Mouse (Mus musculus): ENCODE results near the gene Tjp3. TPM values are rescaled to one million over a fixed set of nuclear protein-coding genes. Genes with fewer than 3 reads are reported as not detected.

Tjp3 gene
- polyA plus RNA-seq, 1 experiment from 2014 or later: 3.2 TPM

- H3K4me2 ChIP-seq: no peak overlapping the region
- no peak overlapping the region for H3K9ac ChIP-seq (replicated peaks)
- WGBS: 27% methylated on average over 7 of the region's 9 CpGs
- peaks cover 26% of the 10 kb centered on the region; the same call in 1 of the 2 replicates for H3K4me1 ChIP-seq (replicated peaks)
- peaks cover 48% of the 10 kb centered on the region for H3K36me3 ChIP-seq
- no peak overlapping the region for H3K27ac ChIP-seq
- H3K4me3 ChIP-seq (replicated peaks): no peak overlapping the region; the same call in 1 of the 2 replicates
- H3K9me3 ChIP-seq: no peaks in the 10 kb centered on the region
- 0 out of 2 replicates have a peak, but pooled peaks have one; percentile 23 for ATAC-seq (ENCODE audit: insufficient number of reproducible peaks, insufficient read depth, low FRiP score, low TSS enrichment, low read depth)
- no peaks in the 10 kb centered on the region for H3K27me3 ChIP-seq
These were observed 13.3 kb upstream of the Tjp3 start for GRCm38 (mm10) chr10:81304597-81305238.

- H3K9ac ChIP-seq (replicated peaks): no peak overlapping the region
These were observed 12.4 kb upstream of the Tjp3 start for GRCm38 (mm10) chr10:81303761-81304160.

GRCm38 (mm10) chr10:81303258-81303657, 11.9 kb upstream of the Tjp3 start:
- Histone ChIP-seq H3K9ac (replicated peaks) (no peak overlapping the region), H3K4me2 (no peak overlapping the region), H3K4me1 (replicated peaks) (peaks cover 26% of the 10 kb centered on the region; the same call in 1 of the 2 replicates), H3K9me3 (no peaks in the 10 kb centered on the region), H3K4me3 (replicated peaks) (no peak overlapping the region), H3K27me3 (no peaks in the 10 kb centered on the region), H3K27ac (peak overlapping the region; percentile 45; the same call in 1 of the 2 replicates), H3K36me3 (peaks cover 37% of the 10 kb centered on the region)
- WGBS: 77% methylated on average over 10 of the region's 10 CpGs
- no peak for ATAC-seq (ENCODE audit: insufficient number of reproducible peaks, insufficient read depth, low FRiP score, low TSS enrichment, low read depth)

More at GRCm38 (mm10) chr10:81303761-81304160, 12.4 kb upstream of the Tjp3 start:
- Histone ChIP-seq H3K9me3 (no peaks in the 10 kb centered on the region), H3K36me3 (peaks cover 39% of the 10 kb centered on the region), H3K27ac (no peak overlapping the region), H3K4me3 (replicated peaks) (no peak overlapping the region), H3K27me3 (no peaks in the 10 kb centered on the region), H3K4me2 (no peak overlapping the region), H3K4me1 (replicated peaks) (peaks cover 26% of the 10 kb centered on the region; the same call in 1 of the 2 replicates)
- 79% methylated on average over 7 of the region's 7 CpGs for WGBS
- ATAC-seq (ENCODE audit: insufficient number of reproducible peaks, insufficient read depth, low FRiP score, low TSS enrichment, low read depth): no peak

DNA sequence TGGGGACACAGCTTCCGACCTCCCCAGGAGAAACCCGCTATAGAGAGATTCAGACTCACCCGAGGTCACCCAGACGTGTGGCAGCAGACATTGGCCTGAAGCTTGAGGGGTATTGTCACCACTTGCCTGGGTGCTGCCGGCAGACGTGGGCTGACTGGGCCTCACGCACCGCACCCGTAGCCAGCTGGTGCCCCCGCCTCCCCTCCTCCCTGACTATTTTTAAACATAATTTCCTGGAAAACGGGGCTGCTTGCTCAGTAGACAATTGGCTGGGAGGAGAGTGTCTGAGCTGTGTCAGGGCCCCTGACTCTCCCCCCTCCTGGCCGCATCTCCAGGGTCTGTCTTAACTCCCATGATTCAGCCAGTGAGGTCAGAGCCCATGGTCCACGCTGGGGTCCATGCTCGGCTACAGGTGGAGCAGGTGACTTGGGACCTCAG, 11.4 kb upstream of the Tjp3 start:
- Histone ChIP-seq H3K4me2 (no peak overlapping the region), H3K27me3 (no peaks in the 10 kb centered on the region), H3K9ac (replicated peaks) (0 out of 2 replicates have a peak overlapping the region, but pooled peaks have one; percentile 2), H3K4me3 (replicated peaks) (no peak overlapping the region), H3K4me1 (replicated peaks) (peaks cover 26% of the 10 kb centered on the region; the same call in 1 of the 2 replicates), H3K9me3 (no peaks in the 10 kb centered on the region), H3K27ac (peak overlapping the region; percentile 45; the same call in 1 of the 2 replicates), H3K36me3 (peaks cover 36% of the 10 kb centered on the region)
- 76% methylated on average over 14 of the region's 14 CpGs for WGBS
- no peak for ATAC-seq (ENCODE audit: insufficient number of reproducible peaks, insufficient read depth, low FRiP score, low TSS enrichment, low read depth)

DNA sequence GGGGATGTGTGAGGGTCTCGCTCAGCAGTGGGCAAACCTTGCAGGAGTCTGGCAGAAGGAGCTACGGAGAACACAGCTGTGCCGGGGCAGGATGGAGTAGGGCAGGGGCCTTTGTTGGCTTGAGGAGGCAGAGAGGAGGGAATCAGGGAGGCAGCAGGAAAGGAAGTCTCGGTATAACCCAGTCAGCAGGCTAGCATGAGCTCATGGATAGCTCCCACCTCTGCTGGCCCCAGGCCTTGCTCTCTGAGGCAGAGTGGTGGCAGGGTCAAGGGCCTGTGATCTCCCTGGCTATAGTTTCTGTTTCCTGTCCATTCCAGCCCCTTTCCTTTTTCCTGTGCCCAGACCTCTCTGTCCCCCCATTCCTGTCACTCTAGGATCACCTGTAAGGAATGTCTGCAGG, 10.9 kb upstream of the Tjp3 start:
- no peak overlapping the region for H3K4me2 ChIP-seq
- H3K9ac ChIP-seq (replicated peaks): 0 out of 2 replicates have a peak overlapping the region, but pooled peaks have one; percentile 2
- no peaks in the 10 kb centered on the region for H3K27me3 ChIP-seq
- peaks cover 31% of the 10 kb centered on the region for H3K36me3 ChIP-seq
- peaks cover 29% of the 10 kb centered on the region; the same call in 1 of the 2 replicates for H3K4me1 ChIP-seq (replicated peaks)
- no peak overlapping the region for H3K4me3 ChIP-seq (replicated peaks)
- no peak overlapping the region for H3K27ac ChIP-seq
- 75% methylated on average over 4 of the region's 4 CpGs for WGBS
- no peaks in the 10 kb centered on the region for H3K9me3 ChIP-seq
- ATAC-seq (ENCODE audit: insufficient number of reproducible peaks, insufficient read depth, low FRiP score, low TSS enrichment, low read depth): no peak

GRCm38 (mm10) chr10:81301321-81301720, 9.9 kb upstream of the Tjp3 start:
- H3K4me3 ChIP-seq (replicated peaks): no peak overlapping the region
- H3K27me3 ChIP-seq: no peaks in the 10 kb centered on the region
- H3K9me3 ChIP-seq: no peaks in the 10 kb centered on the region
- H3K36me3 ChIP-seq: peaks cover 21% of the 10 kb centered on the region
- H3K4me1 ChIP-seq (replicated peaks): peaks cover 31% of the 10 kb centered on the region; the same call in 1 of the 2 replicates
- no peak for ATAC-seq (ENCODE audit: insufficient number of reproducible peaks, insufficient read depth, low FRiP score, low TSS enrichment, low read depth)
- H3K4me2 ChIP-seq: no peak overlapping the region
- H3K27ac ChIP-seq: no peak overlapping the region
- 89% methylated on average over 9 of the region's 9 CpGs for WGBS
- no peak overlapping the region for H3K9ac ChIP-seq (replicated peaks)

DNA sequence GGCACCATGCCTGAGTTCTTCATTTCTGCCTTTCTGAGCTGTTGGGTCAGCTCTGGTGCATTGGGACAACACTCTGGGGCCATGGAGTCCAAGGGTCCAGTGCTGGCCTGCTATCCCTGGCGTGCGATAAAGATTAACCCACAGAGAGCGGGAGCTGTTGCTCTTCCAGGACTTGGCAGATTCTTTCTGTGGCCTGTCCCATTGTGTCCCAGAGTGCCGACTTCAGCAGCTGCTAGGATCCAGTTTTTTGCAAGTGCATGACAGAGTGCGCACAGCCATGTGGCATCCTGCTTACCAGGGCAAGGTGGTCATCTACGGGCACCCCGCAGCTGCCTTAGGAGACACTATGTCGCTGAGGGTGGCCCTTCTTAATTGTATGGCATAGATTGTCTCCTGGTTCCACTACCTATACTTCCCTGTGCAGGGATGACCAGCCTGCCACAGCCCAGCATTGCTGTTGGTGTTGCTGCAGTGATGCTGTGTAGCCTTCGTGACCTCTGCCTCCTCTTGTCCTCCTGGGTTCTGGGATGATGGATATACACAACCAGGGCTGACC, 9.0 kb upstream of the Tjp3 start:
- H3K4me1 ChIP-seq (replicated peaks): peaks cover 31% of the 10 kb centered on the region; the same call in 1 of the 2 replicates
- peak overlapping the region; percentile 18; the same call in 1 of the 2 replicates for H3K9ac ChIP-seq (replicated peaks)
- H3K4me2 ChIP-seq: no peak overlapping the region
- H3K9me3 ChIP-seq: no peaks in the 10 kb centered on the region
- H3K27me3 ChIP-seq: no peaks in the 10 kb centered on the region
- no peak overlapping the region for H3K27ac ChIP-seq
- H3K4me3 ChIP-seq (replicated peaks): no peak overlapping the region
- WGBS: 89% methylated on average over 9 of the region's 9 CpGs
- ATAC-seq (ENCODE audit: insufficient number of reproducible peaks, insufficient read depth, low FRiP score, low TSS enrichment, low read depth): no peak
- peaks cover 16% of the 10 kb centered on the region for H3K36me3 ChIP-seq

DNA sequence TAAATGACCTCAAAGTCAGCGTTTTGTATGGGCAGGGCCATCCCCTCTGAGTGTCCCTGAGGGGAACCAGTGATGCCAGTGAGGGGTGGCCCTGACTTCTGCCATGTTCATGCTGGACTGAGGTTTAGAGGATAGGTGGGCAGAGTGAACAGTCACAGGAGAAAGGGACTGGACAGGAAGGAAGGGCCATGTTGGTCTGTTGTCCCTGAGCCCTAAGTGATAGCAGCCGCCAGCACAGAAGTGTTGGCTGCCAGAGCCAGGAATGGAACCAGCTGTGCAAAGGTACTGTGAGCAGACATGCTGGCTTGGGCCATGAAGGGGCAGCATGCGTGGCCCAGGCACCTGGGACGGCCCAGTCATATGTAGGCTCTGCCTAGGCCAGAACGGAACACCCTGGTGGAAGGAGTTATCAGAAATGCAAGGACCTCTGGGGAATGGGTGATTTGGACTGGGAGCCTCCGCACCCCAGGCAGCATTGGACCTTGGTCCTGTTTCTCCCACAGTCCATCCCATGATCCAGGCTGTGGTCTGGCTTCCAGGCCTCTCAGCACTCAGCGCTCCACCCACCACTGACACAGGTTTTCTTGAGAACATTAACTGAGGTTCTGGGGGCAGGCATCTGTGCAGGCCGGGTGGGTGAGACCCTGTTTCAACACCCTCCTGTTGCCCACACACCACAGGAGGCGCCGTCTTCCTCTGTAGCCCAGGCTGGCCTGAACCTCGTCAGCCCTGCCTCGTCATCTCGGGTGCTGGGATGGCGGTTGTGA, 8.4 kb upstream of the Tjp3 start:
- Histone ChIP-seq H3K36me3 (peaks cover 18% of the 10 kb centered on the region), H3K4me1 (replicated peaks) (peaks cover 34% of the 10 kb centered on the region), H3K9ac (replicated peaks) (no peak overlapping the region; the same call in 1 of the 2 replicates)

DNA sequence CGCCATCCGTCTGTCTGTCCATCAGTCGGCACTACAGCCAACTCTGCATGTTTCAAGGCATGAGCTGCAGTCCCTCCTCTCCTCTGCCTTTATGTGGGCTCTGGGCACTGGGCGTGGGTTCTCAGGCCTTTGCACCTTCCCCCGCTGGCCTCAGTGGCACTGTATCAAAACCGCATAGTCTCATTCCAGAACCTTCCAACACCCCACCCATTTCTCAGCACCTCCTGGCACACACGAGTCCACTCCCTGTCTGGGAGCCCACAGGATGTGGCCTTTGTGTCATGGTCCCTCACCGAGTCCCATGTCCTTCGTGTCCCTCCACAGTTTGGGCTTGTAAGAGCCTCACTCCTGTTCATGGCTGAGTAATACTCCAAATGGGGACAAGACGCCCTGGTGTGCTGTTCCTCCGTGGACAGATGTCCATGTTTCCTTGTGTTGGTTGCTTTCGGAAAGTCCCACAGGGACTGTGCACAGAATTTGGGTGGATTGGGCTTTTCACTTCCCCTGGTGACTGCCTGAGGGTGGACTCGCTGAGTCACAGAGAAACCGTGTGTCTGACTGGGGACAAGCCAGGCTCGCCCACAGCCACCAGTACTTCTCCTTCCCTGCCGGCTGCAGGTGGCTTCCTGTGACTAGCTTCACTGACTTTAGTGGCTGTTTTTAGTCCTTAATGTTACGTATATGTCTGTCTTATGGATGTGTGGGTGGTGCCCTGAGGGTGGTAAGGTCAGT, 7.2 kb upstream of the Tjp3 start:
- no peak for ATAC-seq (ENCODE audit: insufficient number of reproducible peaks, insufficient read depth, low FRiP score, low TSS enrichment, low read depth)
- Histone ChIP-seq H3K9me3 (no peaks in the 10 kb centered on the region), H3K4me3 (replicated peaks) (no peak overlapping the region), H3K4me2 (no peak overlapping the region), H3K9ac (replicated peaks) (no peak overlapping the region), H3K4me1 (replicated peaks) (peaks cover 40% of the 10 kb centered on the region), H3K27me3 (no peaks in the 10 kb centered on the region), H3K36me3 (peaks cover 18% of the 10 kb centered on the region), H3K27ac (no peak overlapping the region; the same call in 1 of the 2 replicates)
- WGBS: 93% methylated on average over 17 of the region's 17 CpGs

More for the DNA sequence above, 8.4 kb upstream of the Tjp3 start:
- no peak overlapping the region for H3K4me3 ChIP-seq (replicated peaks)
- ATAC-seq (ENCODE audit: insufficient number of reproducible peaks, insufficient read depth, low FRiP score, low TSS enrichment, low read depth): no peak
- no peak overlapping the region for H3K27ac ChIP-seq
- H3K9me3 ChIP-seq: no peaks in the 10 kb centered on the region
- H3K4me2 ChIP-seq: no peak overlapping the region
- 89% methylated on average over 14 of the region's 14 CpGs for WGBS
- no peaks in the 10 kb centered on the region for H3K27me3 ChIP-seq

DNA sequence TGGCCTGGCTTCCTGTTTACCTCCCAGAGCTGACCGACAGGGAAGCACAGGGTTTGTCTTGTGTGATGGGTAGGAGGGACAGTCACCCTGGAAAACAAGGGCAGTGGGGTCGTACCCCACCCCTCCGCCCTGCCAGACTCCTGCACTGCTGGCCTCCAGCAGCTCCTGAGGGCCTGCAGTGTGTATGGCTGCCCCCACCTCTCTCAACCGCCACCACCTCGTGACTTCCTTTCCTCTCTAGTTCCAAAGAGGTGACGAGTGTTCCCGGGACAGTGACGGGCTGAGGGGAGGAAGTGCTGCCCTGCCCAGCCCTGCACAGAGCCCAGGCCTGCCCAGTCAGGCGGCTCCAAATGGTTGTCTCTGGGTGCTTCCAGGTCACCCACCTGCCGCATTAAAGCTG, 6.5 kb upstream of the Tjp3 start:
- peaks cover 18% of the 10 kb centered on the region for H3K36me3 ChIP-seq
- ATAC-seq (ENCODE audit: insufficient number of reproducible peaks, insufficient read depth, low FRiP score, low TSS enrichment, low read depth): no peak
- WGBS: 46% methylated on average over 10 of the region's 10 CpGs
- no peak overlapping the region for H3K4me2 ChIP-seq
- no peak overlapping the region; the same call in 1 of the 2 replicates for H3K9ac ChIP-seq (replicated peaks)
- H3K4me3 ChIP-seq (replicated peaks): no peak overlapping the region
- no peaks in the 10 kb centered on the region for H3K9me3 ChIP-seq
- peaks cover 37% of the 10 kb centered on the region for H3K4me1 ChIP-seq (replicated peaks)
- H3K27ac ChIP-seq: peak overlapping the region; percentile 24; the same call in 1 of the 2 replicates
- no peaks in the 10 kb centered on the region for H3K27me3 ChIP-seq

Measured in limb, embryonic 12.5 days (tissue).